13 mouse cellular contexts compared by ENCODE assay signal in the genomic region with DNA sequence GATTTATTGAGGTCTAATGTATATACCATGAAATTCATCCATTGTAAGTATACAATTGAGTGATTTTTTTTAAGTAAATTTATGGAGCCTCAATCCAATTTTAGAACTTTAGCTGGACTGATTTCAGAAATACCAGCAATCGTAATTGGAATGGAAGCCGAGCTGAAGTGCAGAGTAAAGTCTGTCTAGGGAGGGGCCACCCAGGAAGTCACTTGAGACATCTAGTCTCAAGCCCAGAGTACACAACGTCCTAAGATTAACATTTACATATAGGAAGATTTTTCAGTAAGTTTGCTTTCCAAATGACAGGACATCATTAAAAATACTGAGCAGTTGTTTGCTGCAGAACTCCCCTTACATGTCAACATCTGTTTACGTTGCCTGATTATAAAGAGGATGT.
DNase-seq lines count a peak whose midpoint lies in the region; ATAC-seq and TF ChIP-seq lines count a peak whose summit lies in the region.
"Had no signal": no experiment of that assay in that cellular context is flagged by ENCODE, and none has a peak within 500 bp of the region (broad histone marks: within the 10 kb centered on the region; RNA-seq: fewer than 3 reads in every experiment).

No protein-coding gene starts in this region.

- no peaks in the 10 kb centered on the region for H3K79me2 ChIP-seq in heart, adult 2 months (replicated peaks; ENCODE audit: control insufficient read depth, insufficient read depth, low read length)

- no peaks in the 10 kb centered on the region for H3K9me3 ChIP-seq in lung, embryonic 16.5 days (ENCODE audit: control insufficient read depth, low read length)
- H3K9me3 ChIP-seq in intestine, postnatal 0 days (ENCODE audit: control insufficient read depth): no peaks in the 10 kb centered on the region
- H3K9me3 ChIP-seq in stomach, embryonic 16.5 days (replicated peaks; ENCODE audit: control insufficient read depth, low read length): no peaks in the 10 kb centered on the region
- H3K9me3 ChIP-seq: heart, embryonic 12.5 days; neural tube, embryonic 13.5 days had no signal

- H3K27me3 ChIP-seq in heart, adult 2 months (ENCODE audit: control insufficient read depth, insufficient read depth, low read length): no peaks in the 10 kb centered on the region
- H3K27me3 ChIP-seq in lung, embryonic 16.5 days (ENCODE audit: control insufficient read depth, insufficient read depth, low read depth, low read length): no peaks in the 10 kb centered on the region
- no peaks in the 10 kb centered on the region for H3K27me3 ChIP-seq in intestine, postnatal 0 days (replicated peaks; ENCODE audit: control insufficient read depth, insufficient read depth, low read length)
- H3K27me3 ChIP-seq in stomach, embryonic 16.5 days (ENCODE audit: control insufficient read depth, insufficient read depth, low read length): no peaks in the 10 kb centered on the region
- H3K27me3 ChIP-seq: heart, embryonic 12.5 days; neural tube, embryonic 13.5 days had no signal

- no peak for DNase-seq in heart, adult 2 months
- no peak for DNase-seq in heart, postnatal 10 days
- DNase-seq in lung, postnatal 4 days: no peak
- no peak for DNase-seq in ovary, postnatal 36 days (ENCODE audit: low spot score)
- no peak for DNase-seq in thymus, postnatal 4 days
- DNase-seq: cerebellum, adult 11 months; midbrain, embryonic 14.5 days had no signal

- no peak overlapping the region for H3K4me2 ChIP-seq in lung, embryonic 16.5 days (ENCODE audit: low read depth, low read length)
- H3K4me2 ChIP-seq in intestine, postnatal 0 days (replicated peaks; ENCODE audit: low read depth): no peak overlapping the region
- no peak overlapping the region for H3K4me2 ChIP-seq in stomach, embryonic 16.5 days (ENCODE audit: low read depth, low read length)
- H3K4me2 ChIP-seq: heart, embryonic 12.5 days; neural tube, embryonic 13.5 days had no signal

- no peaks in the 10 kb centered on the region for H3K36me3 ChIP-seq in heart, adult 2 months (ENCODE audit: control insufficient read depth, insufficient read depth, low read length)
- no peaks in the 10 kb centered on the region for H3K36me3 ChIP-seq in lung, embryonic 16.5 days (ENCODE audit: control insufficient read depth, insufficient read depth, low read length)
- H3K36me3 ChIP-seq in intestine, postnatal 0 days (ENCODE audit: control insufficient read depth, insufficient read depth): no peaks in the 10 kb centered on the region
- H3K36me3 ChIP-seq in stomach, embryonic 16.5 days (ENCODE audit: control insufficient read depth, insufficient read depth, low read length): no peaks in the 10 kb centered on the region
- H3K36me3 ChIP-seq: heart, embryonic 12.5 days; neural tube, embryonic 13.5 days had no signal

- TF ChIP-seq POLR2A in heart, adult 2 months (IDR thresholded peaks at IDR 0.05; ENCODE audit: insufficient read depth, low read depth, low read length): no peak

- TF ChIP-seq EP300 in heart, adult 2 months (IDR thresholded peaks at IDR 0.05; ENCODE audit: insufficient read depth, low read depth, low read length): no peak

- intact Hi-C loops in heart, adult 2 months (cut with DNase I): no loop called here
- intact Hi-C loops in heart, postnatal 10 days (cut with DNase I): loop anchor here (5.0 kb wide), 1 partner anchor 44 kb away; no protein-coding TSS in a partner anchor

- H3K4me3 ChIP-seq in heart, adult 2 months: no peak overlapping the region
- H3K4me3 ChIP-seq in lung, embryonic 16.5 days (ENCODE audit: low read length): no peak overlapping the region
- H3K4me3 ChIP-seq in intestine, postnatal 0 days (ENCODE audit: low read depth, low read length): no peak overlapping the region
- H3K4me3 ChIP-seq in stomach, embryonic 16.5 days (replicated peaks; ENCODE audit: low read length): no peak overlapping the region
- H3K4me3 ChIP-seq: heart, embryonic 12.5 days; neural tube, embryonic 13.5 days had no signal

- TF ChIP-seq CTCF in heart, adult 2 months (IDR thresholded peaks at IDR 0.05): no peak
- no peak for TF ChIP-seq CTCF in intestine, postnatal 0 days (IDR thresholded peaks at IDR 0.05; ENCODE audit: low read depth)

- 57% methylated on average over 4 of the region's 4 CpGs for WGBS in heart, adult 2 months
- WGBS in lung, embryonic 16.5 days: 19% methylated on average over 4 of the region's 4 CpGs
- 23% methylated on average over 4 of the region's 4 CpGs for WGBS in intestine, postnatal 0 days
- WGBS in stomach, embryonic 16.5 days: 33% methylated on average over 4 of the region's 4 CpGs

- peak; percentile 73 for ATAC-seq in lung, embryonic 16.5 days (ENCODE audit: low read depth)
- ATAC-seq in intestine, postnatal 0 days: peak; percentile 56; the same call in 1 of the 2 replicates
- ATAC-seq in stomach, embryonic 16.5 days (ENCODE audit: insufficient read depth, low FRiP score): no peak
- ATAC-seq: hindbrain, postnatal 0 days had no signal

- peaks cover 8% of the 10 kb centered on the region for H3K4me1 ChIP-seq in heart, adult 2 months (ENCODE audit: control insufficient read depth, insufficient read depth, low read length)
- peaks cover 38% of the 10 kb centered on the region for H3K4me1 ChIP-seq in lung, embryonic 16.5 days (replicated peaks; ENCODE audit: control insufficient read depth, insufficient read depth, low read length)
- no peaks in the 10 kb centered on the region; the same call in 1 of the 2 replicates for H3K4me1 ChIP-seq in intestine, postnatal 0 days (replicated peaks; ENCODE audit: control insufficient read depth, insufficient read depth, low read length)
- peaks cover 34% of the 10 kb centered on the region for H3K4me1 ChIP-seq in stomach, embryonic 16.5 days (ENCODE audit: control insufficient read depth, insufficient read depth, low read length)

- peak overlapping the region; percentile 47; the same call in 1 of the 2 replicates for H3K27ac ChIP-seq in heart, adult 2 months
- H3K27ac ChIP-seq in lung, embryonic 16.5 days (ENCODE audit: low read length): peak overlapping the region; percentile 88
- H3K27ac ChIP-seq in intestine, postnatal 0 days (ENCODE audit: low read depth, low read length): no peak overlapping the region
- H3K27ac ChIP-seq in stomach, embryonic 16.5 days (ENCODE audit: low read length): peak overlapping the region; percentile 71
- H3K27ac ChIP-seq: hindbrain, postnatal 0 days; neural tube, embryonic 13.5 days had no signal

- H3K9ac ChIP-seq in heart, adult 2 months (ENCODE audit: low read depth, low read length): no peak overlapping the region
- no peak overlapping the region for H3K9ac ChIP-seq in lung, embryonic 16.5 days (ENCODE audit: low read length)
- H3K9ac ChIP-seq in intestine, postnatal 0 days (ENCODE audit: low read depth, low read length): no peak overlapping the region
- H3K9ac ChIP-seq in stomach, embryonic 16.5 days (ENCODE audit: low read length): no peak overlapping the region
- H3K9ac ChIP-seq: heart, embryonic 12.5 days; neural tube, embryonic 13.5 days had no signal
